Mouse (Mus musculus): ENCODE data around the gene Prps1. TPM values are rescaled to one million over a fixed set of nuclear protein-coding genes. Genes with fewer than 3 reads are reported as not detected.
"Not testable (repeated sequence)": the region's sequence is repeated elsewhere in the genome, so short reads cannot be mapped to it uniquely, and the experiment has no call there.

Prps1 gene
- total and polyA plus RNA-seq, 3 experiments, result 14.9 to 28.0 (median 24.5) TPM

DNA sequence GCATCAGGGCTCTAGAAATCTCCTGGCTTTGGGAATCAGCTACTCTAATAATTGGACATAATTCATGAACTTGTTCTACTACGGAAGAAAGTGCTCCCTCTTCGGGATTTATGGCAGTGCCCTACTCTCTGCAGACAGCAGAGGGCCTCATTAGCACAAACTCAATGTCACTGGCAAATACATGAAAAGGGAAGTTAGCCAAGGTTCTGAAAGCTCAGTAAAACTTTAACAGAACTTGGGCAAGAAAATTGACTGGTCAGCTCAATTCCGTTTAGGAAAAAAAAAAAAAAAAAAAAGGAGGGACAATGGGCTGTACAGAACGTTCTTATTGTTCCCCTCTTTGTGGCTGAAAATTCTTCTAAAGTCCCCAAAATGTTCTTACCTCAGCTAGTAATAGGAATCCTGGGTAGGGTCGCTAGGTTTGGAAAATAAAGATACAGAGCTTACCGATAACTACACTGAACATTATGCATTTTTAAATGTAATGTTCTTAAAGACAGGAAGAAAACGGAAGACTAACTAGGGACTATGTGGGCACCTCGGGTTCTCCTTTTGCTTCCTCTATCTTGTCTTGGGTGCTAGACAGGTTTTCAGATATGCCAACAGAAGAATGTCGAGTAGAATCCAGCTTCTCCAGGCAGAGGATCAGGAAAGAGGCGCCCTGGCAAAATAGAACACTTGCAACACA lies 35.6 kb downstream of the Prps1 start:
- peak; percentile 53 to 67 for DNase-seq
- no peaks in the 10 kb centered on the region; the same call in 1 of the 2 replicates for H3K4me1 ChIP-seq (ENCODE audit: control insufficient read depth, insufficient read depth, low read length)
- no peak overlapping the region for H3K9ac ChIP-seq (ENCODE audit: low read depth, low read length)
- TF ChIP-seq CTCF (IDR thresholded peaks at IDR 0.05), result peak; percentile 86
- TF ChIP-seq EP300 (IDR thresholded peaks at IDR 0.05; ENCODE audit: insufficient read depth, low read depth, low read length), result no peak
- TF ChIP-seq POLR2A (IDR thresholded peaks at IDR 0.05; ENCODE audit: insufficient read depth, low read depth, low read length), result no peak
- H3K27ac ChIP-seq, result no peak overlapping the region
- intact Hi-C loops (cut with DNase I), result loop anchor here (1.0 to 2.0 kb wide), 2 partner anchors 108 to 231 kb away; partner anchors contain the start of gene Tsc22d3
- no peaks in the 10 kb centered on the region for H3K27me3 ChIP-seq (ENCODE audit: control insufficient read depth, insufficient read depth, low read length)
- H3K79me2 ChIP-seq (replicated peaks; ENCODE audit: control insufficient read depth, insufficient read depth, low read length), result no peaks in the 10 kb centered on the region
- H3K4me3 ChIP-seq, result no peak overlapping the region
- 44% methylated on average over 10 of the region's 10 CpGs for WGBS
- H3K36me3 ChIP-seq (ENCODE audit: control insufficient read depth, insufficient read depth, low read length), result no peaks in the 10 kb centered on the region

DNA sequence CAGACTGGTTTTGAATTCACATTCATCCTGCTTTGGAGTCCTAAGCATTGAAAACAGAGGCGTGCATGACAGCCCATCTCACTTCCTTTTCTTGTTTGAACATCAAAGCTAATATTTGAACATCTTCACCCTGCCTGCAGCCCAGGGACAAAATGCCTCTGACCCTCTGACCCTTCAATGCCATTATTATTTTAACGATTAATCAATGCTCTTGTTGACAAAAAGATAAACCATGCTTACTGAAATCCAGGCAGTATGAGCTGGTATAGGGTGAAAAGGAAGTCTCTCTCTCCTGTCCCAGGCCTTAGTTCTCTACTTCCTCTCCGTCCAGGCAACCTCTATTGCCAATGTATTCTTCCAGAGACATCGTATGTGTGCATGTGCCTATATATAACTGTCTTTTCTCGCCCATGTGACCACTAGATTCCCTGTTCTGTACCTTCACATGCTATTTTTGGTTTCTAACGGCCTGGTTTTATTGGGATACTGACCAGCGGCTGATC lies 37.2 kb downstream of the Prps1 start:
- Histone ChIP-seq H3K4me1 (ENCODE audit: control insufficient read depth, insufficient read depth, low read length) (no peaks in the 10 kb centered on the region; the same call in 1 of the 2 replicates), H3K4me3 (no peak overlapping the region), H3K79me2 (replicated peaks; ENCODE audit: control insufficient read depth, insufficient read depth, low read length) (no peaks in the 10 kb centered on the region), H3K9ac (ENCODE audit: low read depth, low read length) (no peak overlapping the region), H3K27ac (no peak overlapping the region), H3K27me3 (ENCODE audit: control insufficient read depth, insufficient read depth, low read length) (no peaks in the 10 kb centered on the region), H3K36me3 (ENCODE audit: control insufficient read depth, insufficient read depth, low read length) (no peaks in the 10 kb centered on the region)
- TF ChIP-seq POLR2A (IDR thresholded peaks at IDR 0.05; ENCODE audit: insufficient read depth, low read depth, low read length), result no peak
- no peak for TF ChIP-seq EP300 (IDR thresholded peaks at IDR 0.05; ENCODE audit: insufficient read depth, low read depth, low read length)
- TF ChIP-seq CTCF (IDR thresholded peaks at IDR 0.05), result no peak
- WGBS, result 45% methylated on average over 7 of the region's 7 CpGs
- intact Hi-C loops (cut with DNase I), result loop anchor here (2.0 kb wide), 1 partner anchor 229 kb away; no protein-coding TSS in a partner anchor
- no peak for DNase-seq

GRCm38 (mm10) chrX:140494170-140494569 lies 37.8 kb downstream of the Prps1 start:
- Histone ChIP-seq H3K36me3 (ENCODE audit: control insufficient read depth, insufficient read depth, low read length) (no peaks in the 10 kb centered on the region), H3K9ac (ENCODE audit: low read depth, low read length) (no peak overlapping the region), H3K4me1 (ENCODE audit: control insufficient read depth, insufficient read depth, low read length) (no peaks in the 10 kb centered on the region; the same call in 1 of the 2 replicates), H3K4me3 (no peak overlapping the region), H3K27me3 (ENCODE audit: control insufficient read depth, insufficient read depth, low read length) (no peaks in the 10 kb centered on the region), H3K79me2 (replicated peaks; ENCODE audit: control insufficient read depth, insufficient read depth, low read length) (no peaks in the 10 kb centered on the region), H3K27ac (no peak overlapping the region)
- no peak for DNase-seq
- intact Hi-C loops (cut with DNase I), result no loop called here
- no peak for TF ChIP-seq CTCF (IDR thresholded peaks at IDR 0.05)
- TF ChIP-seq POLR2A (IDR thresholded peaks at IDR 0.05; ENCODE audit: insufficient read depth, low read depth, low read length), result no peak
- TF ChIP-seq EP300 (IDR thresholded peaks at IDR 0.05; ENCODE audit: insufficient read depth, low read depth, low read length), result no peak
- 65% methylated on average over 6 of the region's 6 CpGs for WGBS

GRCm38 (mm10) chrX:140498431-140498830 lies 42.0 kb downstream of the Prps1 start:
- H3K79me2 ChIP-seq (replicated peaks; ENCODE audit: control insufficient read depth, insufficient read depth, low read length); H3K4me1 ChIP-seq (ENCODE audit: control insufficient read depth, insufficient read depth, low read length); H3K27me3 ChIP-seq (ENCODE audit: control insufficient read depth, insufficient read depth, low read length); H3K4me3 ChIP-seq; H3K27ac ChIP-seq; H3K9ac ChIP-seq (ENCODE audit: low read depth, low read length); H3K36me3 ChIP-seq (ENCODE audit: control insufficient read depth, insufficient read depth, low read length); DNase-seq; intact Hi-C loops (cut with DNase I): not testable (repeated sequence)
- WGBS, result 45% methylated on average over 4 of the region's 4 CpGs

DNA sequence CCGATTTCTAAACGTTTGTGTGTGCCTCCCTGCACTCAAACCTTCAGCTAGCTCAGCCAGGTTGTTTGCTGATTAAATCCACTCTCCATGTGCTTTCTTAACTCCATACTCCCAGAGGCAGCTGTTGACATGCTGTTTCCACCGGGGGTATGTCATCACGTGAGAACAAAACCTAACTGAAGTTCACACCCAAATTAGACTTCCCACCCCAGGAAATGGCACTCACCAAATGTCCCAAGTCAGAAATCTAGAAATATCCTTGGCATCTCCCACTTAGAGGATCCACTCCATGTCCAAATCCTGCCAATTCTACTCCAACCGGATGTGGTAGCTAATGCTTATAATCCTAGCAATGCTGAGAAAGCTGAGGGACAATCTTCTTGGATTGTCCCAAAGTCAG lies 43.9 kb downstream of the Prps1 start:
- Histone ChIP-seq H3K4me1 (ENCODE audit: control insufficient read depth, insufficient read depth, low read length) (peaks cover 3% of the 10 kb centered on the region), H3K79me2 (replicated peaks; ENCODE audit: control insufficient read depth, insufficient read depth, low read length) (no peaks in the 10 kb centered on the region), H3K27ac (no peak overlapping the region), H3K27me3 (ENCODE audit: control insufficient read depth, insufficient read depth, low read length) (no peaks in the 10 kb centered on the region), H3K36me3 (ENCODE audit: control insufficient read depth, insufficient read depth, low read length) (no peaks in the 10 kb centered on the region), H3K9ac (ENCODE audit: low read depth, low read length) (no peak overlapping the region), H3K4me3 (no peak overlapping the region)
- TF ChIP-seq POLR2A (IDR thresholded peaks at IDR 0.05; ENCODE audit: insufficient read depth, low read depth, low read length), result no peak
- no peak for TF ChIP-seq EP300 (IDR thresholded peaks at IDR 0.05; ENCODE audit: insufficient read depth, low read depth, low read length)
- TF ChIP-seq CTCF (IDR thresholded peaks at IDR 0.05), result no peak
- intact Hi-C loops (cut with DNase I), result no loop called here
- no peak for DNase-seq
- 51% methylated on average over 5 of the region's 5 CpGs for WGBS
